Mouse (Mus musculus): Measurements from ENCODE around the gene Gnb1l. TPM values are rescaled to one million over a fixed set of nuclear protein-coding genes. Genes with fewer than 3 reads are reported as not detected.

Gnb1l gene
- total and polyA plus RNA-seq, 2 experiments from 2014 or later: 2.2 to 8.5 TPM

GRCm38 (mm10) chr16:18482431-18482830, 16.1 kb upstream of the Gnb1l start:
- H3K27ac ChIP-seq (ENCODE audit: low read depth): no peak overlapping the region
- H3K9ac ChIP-seq (replicated peaks; ENCODE audit: low read depth, low read length): no peak overlapping the region
- WGBS: 89% methylated on average over 3 of the region's 3 CpGs
- no peak for DNase-seq (ENCODE audit: low spot score)
- H3K36me3 ChIP-seq (replicated peaks; ENCODE audit: control insufficient read depth, insufficient read depth, low read length): peaks cover 6% of the 10 kb centered on the region; the same call in 1 of the 2 replicates
- TF ChIP-seq CTCF (IDR thresholded peaks at IDR 0.05; ENCODE audit: low read depth): no peak
- TF ChIP-seq EP300 (IDR thresholded peaks at IDR 0.05; ENCODE audit: low read depth): no peak
- no peak overlapping the region for H3K4me2 ChIP-seq (ENCODE audit: low read depth, low read length)
- H3K4me1 ChIP-seq (ENCODE audit: control insufficient read depth, insufficient read depth): no peaks in the 10 kb centered on the region
- no peak for ATAC-seq (ENCODE audit: insufficient read depth, low read depth)
- H3K27me3 ChIP-seq (ENCODE audit: control insufficient read depth, insufficient read depth, low read length): no peaks in the 10 kb centered on the region
- H3K9me3 ChIP-seq (replicated peaks; ENCODE audit: control insufficient read depth, low read length): no peaks in the 10 kb centered on the region
- H3K4me3 ChIP-seq (ENCODE audit: low read depth, low read length): no peak overlapping the region

GRCm38 (mm10) chr16:18483839-18484238, 14.7 kb upstream of the Gnb1l start:
- ATAC-seq (ENCODE audit: insufficient read depth, low read depth) (no peak), DNase-seq (ENCODE audit: low spot score) (no peak)
- Histone ChIP-seq H3K4me2 (ENCODE audit: low read depth, low read length) (no peak overlapping the region), H3K4me3 (ENCODE audit: low read depth, low read length) (no peak overlapping the region), H3K27ac (ENCODE audit: low read depth) (no peak overlapping the region), H3K9ac (replicated peaks; ENCODE audit: low read depth, low read length) (no peak overlapping the region), H3K27me3 (ENCODE audit: control insufficient read depth, insufficient read depth, low read length) (no peaks in the 10 kb centered on the region), H3K36me3 (replicated peaks; ENCODE audit: control insufficient read depth, insufficient read depth, low read length) (no peaks in the 10 kb centered on the region), H3K9me3 (replicated peaks; ENCODE audit: control insufficient read depth, low read length) (no peaks in the 10 kb centered on the region), H3K4me1 (ENCODE audit: control insufficient read depth, insufficient read depth) (no peaks in the 10 kb centered on the region)
- 74% methylated on average over 5 of the region's 5 CpGs for WGBS
- TF ChIP-seq EP300 (IDR thresholded peaks at IDR 0.05; ENCODE audit: low read depth): no peak
- no peak for TF ChIP-seq CTCF (IDR thresholded peaks at IDR 0.05; ENCODE audit: low read depth)

GRCm38 (mm10) chr16:18484386-18484785, 14.1 kb upstream of the Gnb1l start:
- no peak overlapping the region for H3K9ac ChIP-seq (replicated peaks; ENCODE audit: low read depth, low read length)
- TF ChIP-seq CTCF (IDR thresholded peaks at IDR 0.05; ENCODE audit: low read depth) (no peak), EP300 (IDR thresholded peaks at IDR 0.05; ENCODE audit: low read depth) (no peak)
- no peak overlapping the region for H3K4me2 ChIP-seq (ENCODE audit: low read depth, low read length)
- H3K36me3 ChIP-seq (replicated peaks; ENCODE audit: control insufficient read depth, insufficient read depth, low read length): no peaks in the 10 kb centered on the region
- H3K4me1 ChIP-seq (ENCODE audit: control insufficient read depth, insufficient read depth): no peaks in the 10 kb centered on the region
- no peaks in the 10 kb centered on the region for H3K27me3 ChIP-seq (ENCODE audit: control insufficient read depth, insufficient read depth, low read length)
- WGBS: 34% methylated on average over 4 of the region's 4 CpGs
- H3K4me3 ChIP-seq (ENCODE audit: low read depth, low read length): no peak overlapping the region
- DNase-seq (ENCODE audit: low spot score): no peak
- no peak for ATAC-seq (ENCODE audit: insufficient read depth, low read depth)
- H3K9me3 ChIP-seq (replicated peaks; ENCODE audit: control insufficient read depth, low read length): no peaks in the 10 kb centered on the region
- H3K27ac ChIP-seq (ENCODE audit: low read depth): no peak overlapping the region

- no peak overlapping the region for H3K4me2 ChIP-seq (ENCODE audit: low read depth, low read length)
- no peaks in the 10 kb centered on the region for H3K36me3 ChIP-seq (replicated peaks; ENCODE audit: control insufficient read depth, insufficient read depth, low read length)
- no peak overlapping the region for H3K4me3 ChIP-seq (ENCODE audit: low read depth, low read length)
- no peak overlapping the region for H3K27ac ChIP-seq (ENCODE audit: low read depth)
- TF ChIP-seq EP300 (IDR thresholded peaks at IDR 0.05; ENCODE audit: low read depth) (no peak), CTCF (IDR thresholded peaks at IDR 0.05; ENCODE audit: low read depth) (no peak)
- H3K9ac ChIP-seq (replicated peaks; ENCODE audit: low read depth, low read length): no peak overlapping the region
- H3K27me3 ChIP-seq (ENCODE audit: control insufficient read depth, insufficient read depth, low read length): no peaks in the 10 kb centered on the region
- H3K9me3 ChIP-seq (replicated peaks; ENCODE audit: control insufficient read depth, low read length): no peaks in the 10 kb centered on the region
- WGBS: 59% methylated on average over 5 of the region's 5 CpGs
- H3K4me1 ChIP-seq (ENCODE audit: control insufficient read depth, insufficient read depth): no peaks in the 10 kb centered on the region
- DNase-seq (ENCODE audit: low spot score) (no peak), ATAC-seq (ENCODE audit: insufficient read depth, low read depth) (no peak)
Observed at GRCm38 (mm10) chr16:18484794-18485435, 13.6 kb upstream of the Gnb1l start.

GRCm38 (mm10) chr16:18486126-18486525, 12.4 kb upstream of the Gnb1l start:
- H3K9me3 ChIP-seq (replicated peaks; ENCODE audit: control insufficient read depth, low read length): no peaks in the 10 kb centered on the region
- H3K4me1 ChIP-seq (ENCODE audit: control insufficient read depth, insufficient read depth): no peaks in the 10 kb centered on the region
- no peak overlapping the region for H3K4me2 ChIP-seq (ENCODE audit: low read depth, low read length)
- WGBS: 98% methylated on average over 2 of the region's 2 CpGs
- no peak overlapping the region for H3K4me3 ChIP-seq (ENCODE audit: low read depth, low read length)
- no peaks in the 10 kb centered on the region for H3K36me3 ChIP-seq (replicated peaks; ENCODE audit: control insufficient read depth, insufficient read depth, low read length)
- no peaks in the 10 kb centered on the region for H3K27me3 ChIP-seq (ENCODE audit: control insufficient read depth, insufficient read depth, low read length)
- DNase-seq (ENCODE audit: low spot score): no peak
- no peak overlapping the region for H3K9ac ChIP-seq (replicated peaks; ENCODE audit: low read depth, low read length)
- TF ChIP-seq CTCF (IDR thresholded peaks at IDR 0.05; ENCODE audit: low read depth) (no peak), EP300 (IDR thresholded peaks at IDR 0.05; ENCODE audit: low read depth) (no peak)
- no peak overlapping the region for H3K27ac ChIP-seq (ENCODE audit: low read depth)
- ATAC-seq (ENCODE audit: insufficient read depth, low read depth): no peak

GRCm38 (mm10) chr16:18490281-18490680, 8.2 kb upstream of the Gnb1l start:
- ATAC-seq (ENCODE audit: insufficient read depth, low read depth) (no peak), DNase-seq (ENCODE audit: low spot score) (no peak)
- 98% methylated on average over 3 of the region's 3 CpGs for WGBS
- H3K27me3 ChIP-seq (ENCODE audit: control insufficient read depth, insufficient read depth, low read length): no peaks in the 10 kb centered on the region
- H3K27ac ChIP-seq (ENCODE audit: low read depth): no peak overlapping the region
- no peak overlapping the region for H3K4me2 ChIP-seq (ENCODE audit: low read depth, low read length)
- H3K4me3 ChIP-seq (ENCODE audit: low read depth, low read length): no peak overlapping the region
- no peaks in the 10 kb centered on the region for H3K9me3 ChIP-seq (replicated peaks; ENCODE audit: control insufficient read depth, low read length)
- H3K9ac ChIP-seq (replicated peaks; ENCODE audit: low read depth, low read length): no peak overlapping the region
- TF ChIP-seq EP300 (IDR thresholded peaks at IDR 0.05; ENCODE audit: low read depth) (no peak), CTCF (IDR thresholded peaks at IDR 0.05; ENCODE audit: low read depth) (no peak)
- H3K4me1 ChIP-seq (ENCODE audit: control insufficient read depth, insufficient read depth): no peaks in the 10 kb centered on the region
- no peaks in the 10 kb centered on the region for H3K36me3 ChIP-seq (replicated peaks; ENCODE audit: control insufficient read depth, insufficient read depth, low read length)

All from heart, postnatal 0 days (tissue).